Mouse (Mus musculus) cerebellum, adult 11-12 months (tissue): ENCODE measurements around the gene Tcl1b5.

Experiments
- DNase-seq: peaks from one replicate; pipeline ENCODE4 v3.0.0; 2022

The Tcl1b5 gene

GRCm38 (mm10) chr12:105209231-105209630, 33.1 kb downstream of the Tcl1b5 start:
- no peak for DNase-seq

DNA sequence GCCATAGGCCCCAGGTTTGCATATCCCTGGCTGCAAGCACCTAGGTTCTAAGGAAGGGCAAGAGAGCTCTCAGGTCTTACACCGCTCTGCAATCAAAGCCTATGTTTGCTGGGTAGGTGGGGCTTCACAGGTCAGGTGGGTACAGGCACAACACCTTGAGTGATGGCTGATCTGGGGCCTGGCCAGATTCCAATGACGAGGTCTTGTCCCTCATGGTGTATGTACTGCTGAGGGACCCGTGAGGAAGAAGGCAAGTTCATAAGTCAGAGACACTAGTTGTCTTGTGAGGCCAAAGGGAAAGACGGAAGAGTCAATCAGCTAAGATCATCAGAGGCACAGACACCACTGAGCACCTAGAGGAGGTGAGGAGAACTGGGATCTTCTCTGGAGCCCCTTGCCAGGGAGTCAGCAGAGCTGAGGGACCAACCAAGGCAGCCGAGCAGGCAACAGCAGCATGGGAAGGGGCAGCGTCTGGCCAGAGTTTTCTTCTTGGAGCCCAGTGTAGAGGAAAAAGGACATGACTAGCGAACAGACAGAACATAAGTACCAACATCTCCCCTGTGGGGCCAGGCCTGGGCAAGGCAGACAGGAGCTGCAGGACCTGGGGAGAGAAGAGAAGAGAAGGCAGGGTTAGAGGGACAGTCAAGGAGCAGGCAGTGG, 41.1 kb downstream of the Tcl1b5 start:
- DNase-seq = no peak

GRCm38 (mm10) chr12:105222601-105223319, 46.6 kb downstream of the Tcl1b5 start, which contains the start of gene Tcl1:
TSS of gene Tcl1 (minus strand) at chr12:105222793.
- no peak for DNase-seq

DNA sequence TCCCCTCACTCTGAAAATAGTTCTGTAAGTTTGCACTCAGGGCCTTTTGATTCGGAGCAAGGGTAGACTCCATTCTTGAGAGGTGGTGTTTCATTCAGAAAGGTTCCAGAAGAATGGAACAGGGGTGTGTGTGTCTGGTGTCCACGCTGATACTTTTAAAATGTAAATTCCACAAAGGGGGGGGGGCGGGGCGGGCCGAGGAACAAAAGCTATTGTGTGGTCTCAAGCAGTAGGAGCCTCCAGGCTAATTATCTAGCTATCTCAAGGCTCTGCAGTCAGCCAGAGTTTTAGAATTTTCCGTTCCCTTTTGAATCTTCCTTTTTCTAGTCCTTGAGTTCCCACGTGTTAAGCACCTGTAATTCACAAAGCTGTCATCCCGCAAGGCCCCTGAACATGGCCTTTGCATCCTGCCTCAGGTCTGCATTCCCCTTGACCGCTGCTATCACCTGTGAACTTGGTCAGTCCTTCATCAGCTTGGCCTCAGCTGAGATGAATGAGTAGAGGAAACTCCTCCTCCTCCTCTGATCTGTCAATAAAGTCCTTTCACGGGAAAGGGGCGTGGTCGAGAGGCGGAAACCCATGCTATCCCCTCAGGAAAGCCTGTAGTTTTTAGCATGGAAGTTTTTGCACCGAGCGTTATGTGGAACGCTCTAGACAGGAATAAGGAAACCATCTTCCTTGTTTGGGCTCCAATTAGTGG, 48.6 kb downstream of the Tcl1b5 start:
- no peak for DNase-seq
